Mouse (Mus musculus) ES-E14 (cell line): ENCODE data around the gene Cma1. TPM values are rescaled to one million over a fixed set of nuclear protein-coding genes. Genes with fewer than 3 reads are reported as not detected.

ENCODE experiments used
- DNase-seq: peaks from one replicate; pipeline ENCODE4 v3.0.0-alpha.2; 2013; ENCODE audit warnings: low read depth, low spot score
- H3K27ac ChIP-seq: 2 replicates; pipeline ENCODE4 v1.5.1; 2012; ENCODE audit warnings: low read depth, mild to moderate bottlenecking, low read length, moderate library complexity, mixed read lengths; ENCODE audit not compliant: poor library complexity, insufficient read depth, severe bottlenecking
- H3K36me3 ChIP-seq: 2 replicates; pipeline ENCODE4 v1.6.1; 2012; ENCODE audit warnings: mild to moderate bottlenecking, low read length, moderate library complexity, mixed read lengths; ENCODE audit not compliant: control insufficient read depth, poor library complexity, insufficient read depth, severe bottlenecking
- H3K4me1 ChIP-seq, 2 experiments: fragments of 150-350 bp in 1 of 2; sonication (generic) in 1 of 2; 2 replicates each; pipeline ENCODE4 v1.6.1; 2012; ENCODE audit warnings: low read length in 2 of 2, mild to moderate bottlenecking in 1 of 2, mixed read lengths in 1 of 2; ENCODE audit not compliant: control insufficient read depth in 2 of 2, insufficient read depth in 2 of 2, poor library complexity in 1 of 2
- H3K4me3 ChIP-seq, 2 experiments: fragments of 150-350 bp in 1 of 2; sonication (generic) in 1 of 2; 2 replicates each; pipeline ENCODE4 v1.5.1; 2012; ENCODE audit warnings: low read length in 2 of 2, low read depth in 1 of 2, mild to moderate bottlenecking in 1 of 2, mixed read lengths in 1 of 2; ENCODE audit not compliant: insufficient read depth in 1 of 2, poor library complexity in 1 of 2, severe bottlenecking in 1 of 2
- H3K9ac ChIP-seq: 2 replicates; pipeline ENCODE4 v1.6.1; 2012; ENCODE audit warnings: low read depth, mild to moderate bottlenecking, low read length, mixed read lengths; ENCODE audit not compliant: poor library complexity, insufficient read depth, severe bottlenecking
- H3K9me3 ChIP-seq: fragments of 150-350 bp; sonication (generic); 2 replicates; pipeline ENCODE4 v1.6.1; 2012; ENCODE audit warnings: low read depth, mild to moderate bottlenecking, low read length; ENCODE audit not compliant: control insufficient read depth, insufficient read depth
- CHD2 ChIP-seq: IDR thresholded peaks from 2 replicates; pipeline ENCODE4 v1.6.1; 2014; ENCODE audit warnings: mild to moderate bottlenecking, low read depth, low read length, inconsistent platforms
- HCFC1 ChIP-seq: IDR thresholded peaks from 2 replicates; pipeline ENCODE4 v1.6.1; 2012; ENCODE audit warnings: low read length, inconsistent platforms, borderline replicate concordance; ENCODE audit not compliant: insufficient read depth
- MAFK ChIP-seq: IDR thresholded peaks from 2 replicates; pipeline ENCODE4 v1.6.1; 2014; ENCODE audit warnings: mild to moderate bottlenecking, low read depth, low read length, inconsistent platforms; ENCODE audit not compliant: insufficient read depth
- ZC3H11A ChIP-seq: IDR thresholded peaks from 2 replicates; pipeline ENCODE4 v1.6.1; 2012; ENCODE audit warnings: low read depth, mild to moderate bottlenecking, inconsistent platforms, low read length, borderline replicate concordance
- ZNF384 ChIP-seq: IDR thresholded peaks from 2 replicates; pipeline ENCODE4 v1.6.1; 2012; ENCODE audit warnings: low read depth, low read length, inconsistent platforms
- in situ Hi-C, 2 experiments: fragments of 600-800 bp; cut with MboI; formaldehyde crosslinking; loops; one replicate each; pipeline ENCODE4 v1.15.1; 2025; ENCODE audit warnings: low sequenced_read_pairs in 2 of 2, inconsistent platforms in 1 of 2; ENCODE audit not compliant: unreplicated experiment in 2 of 2
- total RNA-seq: library from RNA; depleted of rRNA; stranded (reverse); fragments of 300-350 nt; gene quantifications from 2 replicates; pipeline ENCODE4 v1.2.3, GENCODE M21; 2012

Cma1 gene
- total RNA-seq, 1 experiment: not detected

DNA sequence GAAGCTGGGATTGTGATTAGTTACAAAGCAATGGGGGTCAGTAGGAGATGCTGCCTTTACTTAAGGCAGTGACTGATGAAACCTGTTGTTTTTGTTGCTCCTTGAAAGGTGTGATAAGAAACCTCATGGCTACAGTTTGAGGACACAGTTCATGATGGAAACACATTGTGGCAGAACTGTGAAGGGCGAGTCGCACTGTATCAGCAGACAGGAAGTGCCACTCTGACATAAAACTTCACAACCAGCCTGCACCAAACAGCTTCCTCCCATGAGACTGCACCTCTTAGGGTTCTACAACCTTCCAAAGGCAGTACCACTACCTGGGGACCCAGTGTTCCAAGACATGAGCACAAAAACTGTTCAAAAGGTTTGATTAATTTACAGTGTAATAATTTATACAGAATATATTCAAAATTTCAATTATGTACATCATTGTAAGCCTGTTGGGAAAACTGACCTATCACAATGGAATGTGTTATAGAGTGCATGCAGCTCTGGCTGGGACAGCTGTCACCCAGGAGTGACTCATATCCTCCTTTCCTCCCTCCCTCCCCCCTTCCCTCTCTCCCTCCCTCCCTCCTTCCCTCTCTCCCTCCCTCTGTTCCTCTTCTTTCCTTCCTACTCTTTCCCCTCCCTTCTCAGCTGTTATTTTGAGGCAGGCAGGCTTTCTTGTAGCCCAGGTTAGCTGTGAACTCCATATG, 1.9 kb upstream of the Cma1 start:
- no peaks in the 10 kb centered on the region for H3K4me1 ChIP-seq
- no peaks in the 10 kb centered on the region for H3K36me3 ChIP-seq
- no peak overlapping the region for H3K4me3 ChIP-seq
- DNase-seq: no peak
- in situ Hi-C loops: no loop called here
- no peaks in the 10 kb centered on the region for H3K9me3 ChIP-seq
- TF ChIP-seq MAFK (no peak), HCFC1 (no peak)
- no peak overlapping the region for H3K27ac ChIP-seq
- H3K9ac ChIP-seq: no peak overlapping the region

DNA sequence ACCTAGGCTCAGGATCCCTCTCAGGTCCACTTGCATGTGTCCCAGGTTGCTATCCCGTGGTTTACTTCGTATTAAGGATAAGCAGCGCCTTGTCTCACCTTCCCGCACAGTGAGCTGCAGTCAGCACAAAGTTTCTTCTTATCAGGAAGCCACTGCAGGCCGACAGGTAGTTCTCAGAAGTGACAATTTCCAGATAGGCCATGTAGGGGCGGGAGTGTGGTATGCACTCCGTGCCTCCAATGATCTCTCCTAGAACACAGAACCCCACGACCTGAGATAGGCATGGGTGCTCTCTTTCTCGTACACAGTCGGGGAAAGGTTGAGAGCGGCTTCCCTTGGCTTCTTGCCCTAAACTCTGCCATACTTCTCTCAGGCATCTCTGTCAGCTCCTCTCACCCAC, 874 bp downstream of the Cma1 start:
- no peak overlapping the region for H3K27ac ChIP-seq
- in situ Hi-C loops: no loop called here

DNA sequence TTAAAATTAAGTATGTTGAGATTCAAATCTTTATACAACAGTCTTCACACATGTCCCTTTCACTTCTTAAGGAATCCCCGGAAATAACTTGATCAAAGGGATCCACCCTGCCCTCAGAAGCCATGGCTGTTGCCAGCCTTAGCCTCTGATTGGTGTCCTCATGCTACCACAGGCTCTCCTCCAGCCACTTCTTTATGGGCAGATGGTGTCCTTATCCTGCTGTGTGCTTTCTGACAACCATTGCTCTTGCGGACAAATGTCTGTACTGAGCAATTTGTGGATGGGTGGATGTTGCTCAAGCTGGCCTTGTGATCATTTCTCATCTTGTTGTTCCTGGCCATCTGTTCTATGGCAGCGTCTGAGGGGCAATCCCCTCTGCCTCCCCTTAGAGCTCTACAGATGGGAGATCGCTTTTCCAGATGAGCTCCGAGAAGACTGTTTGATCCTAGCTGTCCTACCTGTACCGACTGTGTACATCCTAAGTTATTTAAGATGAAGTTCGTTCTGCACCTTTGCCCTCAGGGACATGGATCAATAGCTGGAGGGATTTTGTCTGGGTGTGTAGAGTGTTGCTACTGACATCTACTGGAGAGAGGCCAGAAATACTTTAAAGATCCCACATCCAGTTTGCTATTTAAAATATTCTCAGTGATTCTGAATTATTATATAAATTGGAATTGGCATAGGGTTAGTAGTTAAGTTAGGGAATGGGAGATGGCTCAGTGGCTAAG, 4.2 kb downstream of the Cma1 start:
- no peak for DNase-seq
- Histone ChIP-seq H3K27ac (no peak overlapping the region), H3K9me3 (no peaks in the 10 kb centered on the region), H3K4me3 (no peak overlapping the region), H3K4me1 (no peaks in the 10 kb centered on the region), H3K36me3 (no peaks in the 10 kb centered on the region), H3K9ac (no peak overlapping the region)
- in situ Hi-C loops: no loop called here
- TF ChIP-seq MAFK (no peak), ZNF384 (no peak), CHD2 (no peak), HCFC1 (no peak), ZC3H11A (no peak)

More for the DNA sequence above, 874 bp downstream of the Cma1 start:
- Histone ChIP-seq H3K4me3 (no peak overlapping the region), H3K9ac (no peak overlapping the region), H3K9me3 (no peaks in the 10 kb centered on the region), H3K4me1 (no peaks in the 10 kb centered on the region), H3K36me3 (no peaks in the 10 kb centered on the region)
- no peak for TF ChIP-seq ZC3H11A
- no peak for TF ChIP-seq ZNF384
- TF ChIP-seq CHD2: no peak
- DNase-seq: no peak

DNA sequence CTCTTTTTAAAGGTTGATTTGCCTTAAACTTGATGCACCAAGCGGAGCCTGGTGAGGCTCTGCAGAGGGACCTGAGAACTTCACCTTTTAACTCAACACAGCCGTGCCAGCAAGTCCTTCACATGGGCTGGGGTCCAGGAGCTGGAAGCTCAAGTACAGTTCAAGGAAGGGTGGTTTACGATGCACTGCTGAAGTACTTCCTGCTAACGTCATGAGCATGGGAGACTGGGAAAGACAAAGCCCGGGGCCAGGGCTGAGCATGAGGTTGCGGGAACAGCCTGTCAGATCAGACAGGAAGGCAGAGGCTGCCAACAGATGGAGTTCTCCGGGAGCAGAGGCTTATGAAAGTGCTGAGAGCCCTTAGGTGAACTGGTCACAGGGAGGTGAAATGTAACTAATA, 10.9 kb downstream of the Cma1 start:
- Histone ChIP-seq H3K36me3 (no peaks in the 10 kb centered on the region), H3K27ac (no peak overlapping the region), H3K4me1 (no peaks in the 10 kb centered on the region), H3K4me3 (no peak overlapping the region), H3K9me3 (no peaks in the 10 kb centered on the region), H3K9ac (no peak overlapping the region)
- TF ChIP-seq MAFK: no peak
- TF ChIP-seq CHD2: no peak
- TF ChIP-seq ZC3H11A: no peak
- TF ChIP-seq ZNF384: no peak
- TF ChIP-seq HCFC1: no peak
- DNase-seq: no peak
- in situ Hi-C loops: no loop called here
